Comparison of ENCODE assay signal across 35 mouse cellular contexts in the genomic region with DNA sequence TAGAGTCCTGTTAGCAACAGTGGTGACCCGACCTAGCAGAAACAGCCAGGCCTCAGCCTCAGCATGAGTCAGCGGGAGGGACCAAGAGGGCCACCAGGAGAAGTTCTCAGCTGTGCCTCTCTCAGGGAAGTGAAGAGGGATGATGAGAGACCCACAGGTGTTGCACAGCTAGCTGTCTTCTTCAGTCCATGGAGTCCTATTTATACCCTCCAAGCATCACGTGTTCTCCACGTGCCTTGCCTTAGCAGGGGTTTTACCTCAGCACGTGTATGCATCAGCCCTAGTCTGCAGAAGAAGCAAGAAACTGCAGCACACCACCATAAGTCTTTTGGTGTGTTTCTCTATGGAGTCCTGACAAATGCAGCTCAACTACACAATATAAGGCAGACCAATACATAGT.
"Had no signal": no experiment of that assay in that cellular context is flagged by ENCODE, and none has a peak within 500 bp of the region (broad histone marks: within the 10 kb centered on the region; RNA-seq: fewer than 3 reads in every experiment).

No protein-coding gene starts in this region.

- DNase-seq: heart, postnatal 10 days; heart, postnatal 14 days; heart, postnatal 36 days; heart, postnatal 4 days; kidney, adult 11 months; kidney, adult 18-20 months; kidney, adult 2 months; kidney, adult 8-10 months; kidney, adult 9 months; kidney, postnatal 10 days; kidney, postnatal 14 days; kidney, postnatal 25 days; kidney, postnatal 36 days; kidney, postnatal 4 days; layer of hippocampus, adult 9-11 months; layer of hippocampus, postnatal 36 days had no signal

- H3K9ac ChIP-seq: heart, embryonic 12.5 days; heart, embryonic 13.5 days; heart, embryonic 15.5 days; hindbrain, embryonic 12.5 days; hindbrain, embryonic 13.5 days; hindbrain, embryonic 14.5 days; hindbrain, embryonic 15.5 days; intestine, embryonic 15.5 days; kidney, embryonic 15.5 days had no signal

- H3K4me2 ChIP-seq: heart, embryonic 11.5 days; heart, embryonic 12.5 days; heart, embryonic 13.5 days; heart, embryonic 15.5 days; hindbrain, embryonic 12.5 days; hindbrain, embryonic 13.5 days; hindbrain, embryonic 14.5 days; hindbrain, embryonic 15.5 days; intestine, embryonic 15.5 days; kidney, embryonic 15.5 days had no signal

- H3K27me3 ChIP-seq: heart, embryonic 12.5 days; heart, embryonic 13.5 days; heart, embryonic 15.5 days; hindbrain, embryonic 12.5 days; hindbrain, embryonic 13.5 days; hindbrain, embryonic 15.5 days; intestine, embryonic 15.5 days; kidney, embryonic 15.5 days had no signal

- ATAC-seq: hindbrain, embryonic 16.5 days; inflammation-experienced regulatory T-cells, adult 6 months; intestine, embryonic 15.5 days; intestine, embryonic 16.5 days; intestine, postnatal 0 days had no signal

- H3K4me3 ChIP-seq: heart, embryonic 10.5 days; heart, embryonic 12.5 days; heart, embryonic 13.5 days; heart, embryonic 15.5 days; hindbrain, embryonic 10.5 days; hindbrain, embryonic 12.5 days; hindbrain, embryonic 13.5 days; hindbrain, embryonic 15.5 days; intestine, embryonic 15.5 days; kidney, embryonic 15.5 days; layer of hippocampus, adult 2 months had no signal

- H3K9me3 ChIP-seq: heart, embryonic 10.5 days; heart, embryonic 12.5 days; heart, embryonic 13.5 days; heart, embryonic 15.5 days; hindbrain, embryonic 10.5 days; hindbrain, embryonic 12.5 days; hindbrain, embryonic 13.5 days; hindbrain, embryonic 15.5 days; intestine, embryonic 15.5 days; kidney, embryonic 15.5 days had no signal

- H3K36me3 ChIP-seq: heart, embryonic 15.5 days; hindbrain, embryonic 10.5 days; hindbrain, embryonic 12.5 days; hindbrain, embryonic 13.5 days; hindbrain, embryonic 15.5 days; intestine, embryonic 15.5 days; kidney, embryonic 15.5 days had no signal

- H3K27ac ChIP-seq: heart, embryonic 10.5 days; heart, embryonic 13.5 days; heart, embryonic 15.5 days; hindbrain, embryonic 10.5 days; hindbrain, embryonic 12.5 days; hindbrain, postnatal 0 days; intestine, embryonic 15.5 days; kidney, embryonic 15.5 days; kidney, postnatal 0 days; layer of hippocampus, adult 2 months had no signal

- H3K4me1 ChIP-seq: heart, embryonic 12.5 days; heart, embryonic 13.5 days had no signal
